Mouse (Mus musculus): ENCODE measurements around the gene Hoxb4. TPM values are rescaled to one million over a fixed set of nuclear protein-coding genes. Genes with fewer than 3 reads are reported as not detected.

Hoxb4 gene
- polyA plus RNA-seq, 1 experiment from 2014 or later, result 3.3 TPM

DNA sequence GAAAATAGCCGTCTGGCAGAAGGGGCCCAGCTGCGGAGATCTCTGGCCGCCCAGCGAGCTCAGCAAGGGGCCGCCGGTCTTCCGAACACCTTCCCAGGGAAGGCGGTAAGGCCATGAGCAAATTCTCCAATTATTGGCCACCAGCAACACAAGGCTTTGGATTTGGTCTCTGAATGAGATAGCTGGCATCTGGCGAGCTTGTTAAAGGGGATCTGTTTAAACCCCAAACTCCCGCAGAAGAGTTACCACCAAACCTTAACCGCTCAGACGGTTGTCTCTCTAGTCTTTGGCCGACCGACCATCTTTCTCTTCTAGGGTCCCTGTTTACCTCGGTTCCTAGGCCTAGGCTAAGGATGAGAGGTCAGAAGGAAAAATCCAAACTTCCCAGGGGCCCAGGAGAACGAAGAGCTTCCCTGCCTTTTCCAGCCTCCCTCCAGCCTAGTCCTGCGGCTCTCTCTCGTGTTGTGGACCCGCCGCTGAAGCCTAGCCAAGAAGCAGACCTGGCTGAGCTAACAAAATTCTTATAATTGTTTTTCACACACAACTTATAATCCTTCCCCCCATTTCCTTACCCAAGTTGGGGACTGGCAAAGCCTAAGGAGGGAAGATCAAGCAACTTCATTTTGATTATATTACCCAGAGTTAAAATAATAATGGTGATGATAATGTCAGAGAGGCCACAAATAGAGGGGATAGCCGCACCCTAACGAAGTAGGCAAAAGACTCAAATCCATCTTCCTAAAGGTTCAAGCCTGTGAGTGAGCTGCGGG lies 15.5 kb upstream of the Hoxb4 start:
- ATAC-seq, result no peak
- Histone ChIP-seq H3K36me3 (ENCODE audit: control insufficient read depth, insufficient read depth, low read length) (no peaks in the 10 kb centered on the region), H3K4me2 (ENCODE audit: low read length) (peak overlapping the region; percentile 62), H3K27me3 (replicated peaks; ENCODE audit: control insufficient read depth, insufficient read depth, low read length) (peaks cover 42% of the 10 kb centered on the region), H3K9me3 (ENCODE audit: control insufficient read depth, low read length) (no peaks in the 10 kb centered on the region), H3K9ac (ENCODE audit: low read depth, low read length) (peak overlapping the region; percentile 57), H3K4me1 (ENCODE audit: control insufficient read depth, insufficient read depth, low read depth, low read length) (no peaks in the 10 kb centered on the region), H3K4me3 (ENCODE audit: low read length) (peak overlapping the region; percentile 43), H3K27ac (ENCODE audit: low read depth, low read length) (peak overlapping the region; percentile 60)
- WGBS, result 5% methylated on average over 23 of the region's 23 CpGs

GRCm38 (mm10) chr11:96303151-96304099 lies 14.6 kb upstream of the Hoxb4 start, which contains the start of gene Hoxb5:
Hoxb5 (plus strand) TSS chr11:96303336.
- peak within 1 kb of the TSS; percentile 62 for H3K4me2 ChIP-seq (ENCODE audit: low read length)
- H3K27ac ChIP-seq (ENCODE audit: low read depth, low read length), result peak within 1 kb of the TSS; percentile 90
- peak within 1 kb of the TSS; percentile 73 for H3K9ac ChIP-seq (ENCODE audit: low read depth, low read length)
- H3K9me3 ChIP-seq (ENCODE audit: control insufficient read depth, low read length), result no peaks in the 10 kb centered on the region
- peak within 1 kb of the TSS; percentile 43 for H3K4me3 ChIP-seq (ENCODE audit: low read length)
- H3K27me3 ChIP-seq (replicated peaks; ENCODE audit: control insufficient read depth, insufficient read depth, low read length), result peaks cover 41% of the 10 kb centered on the region
- no peaks in the 10 kb centered on the region for H3K36me3 ChIP-seq (ENCODE audit: control insufficient read depth, insufficient read depth, low read length)
- peak; percentile 63 for ATAC-seq
- WGBS, result under 1% methylated on average over 69 of the region's 69 CpGs
- no peaks in the 10 kb centered on the region for H3K4me1 ChIP-seq (ENCODE audit: control insufficient read depth, insufficient read depth, low read depth, low read length)

GRCm38 (mm10) chr11:96304381-96305195 lies 13.5 kb upstream of the Hoxb4 start:
- no peak for ATAC-seq
- Histone ChIP-seq H3K27ac (ENCODE audit: low read depth, low read length) (peak overlapping the region; percentile 90), H3K9ac (ENCODE audit: low read depth, low read length) (peak overlapping the region; percentile 73), H3K9me3 (ENCODE audit: control insufficient read depth, low read length) (no peaks in the 10 kb centered on the region), H3K36me3 (ENCODE audit: control insufficient read depth, insufficient read depth, low read length) (no peaks in the 10 kb centered on the region), H3K4me2 (ENCODE audit: low read length) (peak overlapping the region; percentile 62), H3K4me1 (ENCODE audit: control insufficient read depth, insufficient read depth, low read depth, low read length) (no peaks in the 10 kb centered on the region), H3K27me3 (replicated peaks; ENCODE audit: control insufficient read depth, insufficient read depth, low read length) (peaks cover 48% of the 10 kb centered on the region), H3K4me3 (ENCODE audit: low read length) (peak overlapping the region; percentile 43)
- 1% methylated on average over 38 of the region's 38 CpGs for WGBS

GRCm38 (mm10) chr11:96305505-96306182 lies 12.4 kb upstream of the Hoxb4 start:
- 35% methylated on average over 6 of the region's 6 CpGs for WGBS
- peaks cover 49% of the 10 kb centered on the region for H3K27me3 ChIP-seq (replicated peaks; ENCODE audit: control insufficient read depth, insufficient read depth, low read length)
- H3K9ac ChIP-seq (ENCODE audit: low read depth, low read length), result peak overlapping the region; percentile 73
- H3K27ac ChIP-seq (ENCODE audit: low read depth, low read length), result peak overlapping the region; percentile 90
- ATAC-seq, result no peak
- H3K9me3 ChIP-seq (ENCODE audit: control insufficient read depth, low read length), result no peaks in the 10 kb centered on the region
- peak overlapping the region; percentile 62 for H3K4me2 ChIP-seq (ENCODE audit: low read length)
- H3K36me3 ChIP-seq (ENCODE audit: control insufficient read depth, insufficient read depth, low read length), result no peaks in the 10 kb centered on the region
- H3K4me1 ChIP-seq (ENCODE audit: control insufficient read depth, insufficient read depth, low read depth, low read length), result no peaks in the 10 kb centered on the region
- H3K4me3 ChIP-seq (ENCODE audit: low read length), result peak overlapping the region; percentile 28

- ATAC-seq, result no peak
- H3K27ac ChIP-seq (ENCODE audit: low read depth, low read length), result peak overlapping the region; percentile 90
- WGBS, result 20% methylated on average over 7 of the region's 7 CpGs
- peak overlapping the region; percentile 28 for H3K4me3 ChIP-seq (ENCODE audit: low read length)
- peak overlapping the region; percentile 62 for H3K4me2 ChIP-seq (ENCODE audit: low read length)
- H3K27me3 ChIP-seq (replicated peaks; ENCODE audit: control insufficient read depth, insufficient read depth, low read length), result peaks cover 52% of the 10 kb centered on the region
- no peaks in the 10 kb centered on the region for H3K9me3 ChIP-seq (ENCODE audit: control insufficient read depth, low read length)
- no peaks in the 10 kb centered on the region for H3K36me3 ChIP-seq (ENCODE audit: control insufficient read depth, insufficient read depth, low read length)
- peak overlapping the region; percentile 73 for H3K9ac ChIP-seq (ENCODE audit: low read depth, low read length)
- H3K4me1 ChIP-seq (ENCODE audit: control insufficient read depth, insufficient read depth, low read depth, low read length), result no peaks in the 10 kb centered on the region
Measured at GRCm38 (mm10) chr11:96306183-96306907, 11.7 kb upstream of the Hoxb4 start.

- no peak overlapping the region for H3K9ac ChIP-seq (ENCODE audit: low read depth, low read length)
- H3K36me3 ChIP-seq (ENCODE audit: control insufficient read depth, insufficient read depth, low read length), result no peaks in the 10 kb centered on the region
- H3K4me3 ChIP-seq (ENCODE audit: low read length), result peak overlapping the region; percentile 28
- peaks cover 55% of the 10 kb centered on the region for H3K27me3 ChIP-seq (replicated peaks; ENCODE audit: control insufficient read depth, insufficient read depth, low read length)
- peak overlapping the region; percentile 62 for H3K4me2 ChIP-seq (ENCODE audit: low read length)
- H3K27ac ChIP-seq (ENCODE audit: low read depth, low read length), result peak overlapping the region; percentile 90
- no peak for ATAC-seq
- WGBS, result 6% methylated on average over 13 of the region's 13 CpGs
- H3K4me1 ChIP-seq (ENCODE audit: control insufficient read depth, insufficient read depth, low read depth, low read length), result no peaks in the 10 kb centered on the region
- H3K9me3 ChIP-seq (ENCODE audit: control insufficient read depth, low read length), result no peaks in the 10 kb centered on the region
Measured at GRCm38 (mm10) chr11:96306908-96307269, 11.2 kb upstream of the Hoxb4 start.

- H3K4me1 ChIP-seq (ENCODE audit: control insufficient read depth, insufficient read depth, low read depth, low read length), result no peaks in the 10 kb centered on the region
- WGBS, result 15% methylated on average over 4 of the region's 4 CpGs
- H3K9ac ChIP-seq (ENCODE audit: low read depth, low read length), result peak overlapping the region; percentile 29; the same call in 1 of the 2 replicates
- peak overlapping the region; percentile 13 for H3K4me3 ChIP-seq (ENCODE audit: low read length)
- H3K9me3 ChIP-seq (ENCODE audit: control insufficient read depth, low read length), result no peaks in the 10 kb centered on the region
- H3K36me3 ChIP-seq (ENCODE audit: control insufficient read depth, insufficient read depth, low read length), result no peaks in the 10 kb centered on the region
- H3K4me2 ChIP-seq (ENCODE audit: low read length), result peak overlapping the region; percentile 62
- ATAC-seq, result no peak
- H3K27ac ChIP-seq (ENCODE audit: low read depth, low read length), result peak overlapping the region; percentile 59
- H3K27me3 ChIP-seq (replicated peaks; ENCODE audit: control insufficient read depth, insufficient read depth, low read length), result peaks cover 68% of the 10 kb centered on the region
Measured at GRCm38 (mm10) chr11:96308763-96309162, 9.3 kb upstream of the Hoxb4 start.

GRCm38 (mm10) chr11:96309288-96309687 lies 8.8 kb upstream of the Hoxb4 start:
- Histone ChIP-seq H3K4me3 (ENCODE audit: low read length) (peak overlapping the region; percentile 13), H3K27me3 (replicated peaks; ENCODE audit: control insufficient read depth, insufficient read depth, low read length) (peaks cover 69% of the 10 kb centered on the region), H3K4me2 (ENCODE audit: low read length) (peak overlapping the region; percentile 62), H3K4me1 (ENCODE audit: control insufficient read depth, insufficient read depth, low read depth, low read length) (no peaks in the 10 kb centered on the region), H3K27ac (ENCODE audit: low read depth, low read length) (peak overlapping the region; percentile 72), H3K9ac (ENCODE audit: low read depth, low read length) (peak overlapping the region; percentile 29; the same call in 1 of the 2 replicates), H3K36me3 (ENCODE audit: control insufficient read depth, insufficient read depth, low read length) (no peaks in the 10 kb centered on the region), H3K9me3 (ENCODE audit: control insufficient read depth, low read length) (no peaks in the 10 kb centered on the region)
- WGBS, result 14% methylated on average over 4 of the region's 4 CpGs
- no peak for ATAC-seq
